Mouse (Mus musculus): ENCODE results near the gene Fam53b. TPM values are rescaled to one million over a fixed set of nuclear protein-coding genes. Genes with fewer than 3 reads are reported as not detected.

Fam53b gene
- polyA plus RNA-seq, 1 experiment from 2014 or later: 16.6 TPM

- H3K9ac ChIP-seq: no peak overlapping the region
- no peak overlapping the region for H3K27ac ChIP-seq
- 0 out of 2 replicates have a peak, but pooled peaks cover 2% of the 10 kb centered on the region for H3K36me3 ChIP-seq (replicated peaks; ENCODE audit: control insufficient read depth, insufficient read depth)
- 86% methylated on average over 6 of the region's 6 CpGs for WGBS
- ATAC-seq (ENCODE audit: low FRiP score): no peak
- no peak for DNase-seq (ENCODE audit: low spot score)
- no peaks in the 10 kb centered on the region for H3K27me3 ChIP-seq (ENCODE audit: control insufficient read depth, insufficient read depth, low read length)
- no peaks in the 10 kb centered on the region for H3K9me3 ChIP-seq (ENCODE audit: control insufficient read depth, low read length)
- H3K4me2 ChIP-seq (replicated peaks): no peak overlapping the region
- H3K4me3 ChIP-seq (replicated peaks; ENCODE audit: low read length): no peak overlapping the region
- H3K4me1 ChIP-seq (replicated peaks; ENCODE audit: control insufficient read depth, insufficient read depth, low read length): peaks cover 11% of the 10 kb centered on the region; the same call in 1 of the 2 replicates
Measured at GRCm38 (mm10) chr7:132739829-132740228, 73.9 kb downstream of the Fam53b start.

GRCm38 (mm10) chr7:132738844-132739243 lies 74.8 kb downstream of the Fam53b start:
- Histone ChIP-seq H3K4me2 (replicated peaks) (no peak overlapping the region), H3K27me3 (ENCODE audit: control insufficient read depth, insufficient read depth, low read length) (no peaks in the 10 kb centered on the region), H3K4me1 (replicated peaks; ENCODE audit: control insufficient read depth, insufficient read depth, low read length) (peaks cover 14% of the 10 kb centered on the region; the same call in 1 of the 2 replicates), H3K9ac (no peak overlapping the region), H3K27ac (no peak overlapping the region), H3K4me3 (replicated peaks; ENCODE audit: low read length) (no peak overlapping the region), H3K9me3 (ENCODE audit: control insufficient read depth, low read length) (no peaks in the 10 kb centered on the region), H3K36me3 (replicated peaks; ENCODE audit: control insufficient read depth, insufficient read depth) (0 out of 2 replicates have a peak, but pooled peaks cover 2% of the 10 kb centered on the region)
- DNase-seq (ENCODE audit: low spot score): no peak
- ATAC-seq (ENCODE audit: low FRiP score): no peak
- WGBS: 91% methylated on average over 6 of the region's 6 CpGs

GRCm38 (mm10) chr7:132736099-132736862 lies 77.4 kb downstream of the Fam53b start:
- no peak overlapping the region for H3K27ac ChIP-seq
- DNase-seq (ENCODE audit: low spot score): no peak

GRCm38 (mm10) chr7:132735145-132735544 lies 78.5 kb downstream of the Fam53b start:
- ATAC-seq (ENCODE audit: low FRiP score) (no peak), DNase-seq (ENCODE audit: low spot score) (no peak)
- peaks cover 45% of the 10 kb centered on the region for H3K4me1 ChIP-seq (replicated peaks; ENCODE audit: control insufficient read depth, insufficient read depth, low read length)

More at GRCm38 (mm10) chr7:132736099-132736862, 77.4 kb downstream of the Fam53b start:
- ATAC-seq (ENCODE audit: low FRiP score): no peak
- WGBS: 59% methylated on average over 17 of the region's 17 CpGs
- H3K36me3 ChIP-seq (replicated peaks; ENCODE audit: control insufficient read depth, insufficient read depth): 0 out of 2 replicates have a peak, but pooled peaks cover 2% of the 10 kb centered on the region
- H3K9me3 ChIP-seq (ENCODE audit: control insufficient read depth, low read length): no peaks in the 10 kb centered on the region
- H3K9ac ChIP-seq: no peak overlapping the region
- no peaks in the 10 kb centered on the region for H3K27me3 ChIP-seq (ENCODE audit: control insufficient read depth, insufficient read depth, low read length)
- no peak overlapping the region for H3K4me3 ChIP-seq (replicated peaks; ENCODE audit: low read length)
- H3K4me1 ChIP-seq (replicated peaks; ENCODE audit: control insufficient read depth, insufficient read depth, low read length): peaks cover 36% of the 10 kb centered on the region
- H3K4me2 ChIP-seq (replicated peaks): no peak overlapping the region

GRCm38 (mm10) chr7:132734222-132734621 lies 79.5 kb downstream of the Fam53b start:
- Histone ChIP-seq H3K27ac (no peak overlapping the region), H3K36me3 (replicated peaks; ENCODE audit: control insufficient read depth, insufficient read depth) (peaks cover 7% of the 10 kb centered on the region; the same call in 1 of the 2 replicates), H3K9ac (no peak overlapping the region), H3K9me3 (ENCODE audit: control insufficient read depth, low read length) (no peaks in the 10 kb centered on the region), H3K27me3 (ENCODE audit: control insufficient read depth, insufficient read depth, low read length) (no peaks in the 10 kb centered on the region), H3K4me2 (replicated peaks) (no peak overlapping the region), H3K4me1 (replicated peaks; ENCODE audit: control insufficient read depth, insufficient read depth, low read length) (peaks cover 45% of the 10 kb centered on the region), H3K4me3 (replicated peaks; ENCODE audit: low read length) (no peak overlapping the region)
- WGBS: 73% methylated on average over 9 of the region's 9 CpGs
- ATAC-seq (ENCODE audit: low FRiP score) (no peak), DNase-seq (ENCODE audit: low spot score) (no peak)

More at GRCm38 (mm10) chr7:132735145-132735544, 78.5 kb downstream of the Fam53b start:
- no peak overlapping the region for H3K27ac ChIP-seq
- 0 out of 2 replicates have a peak, but pooled peaks cover 2% of the 10 kb centered on the region for H3K36me3 ChIP-seq (replicated peaks; ENCODE audit: control insufficient read depth, insufficient read depth)
- no peak overlapping the region for H3K4me3 ChIP-seq (replicated peaks; ENCODE audit: low read length)
- no peaks in the 10 kb centered on the region for H3K27me3 ChIP-seq (ENCODE audit: control insufficient read depth, insufficient read depth, low read length)
- H3K4me2 ChIP-seq (replicated peaks): no peak overlapping the region
- no peaks in the 10 kb centered on the region for H3K9me3 ChIP-seq (ENCODE audit: control insufficient read depth, low read length)
- H3K9ac ChIP-seq: no peak overlapping the region
- WGBS: 65% methylated on average over 5 of the region's 5 CpGs

GRCm38 (mm10) chr7:132733521-132733920 lies 80.2 kb downstream of the Fam53b start:
- no peak overlapping the region for H3K4me2 ChIP-seq (replicated peaks)
- DNase-seq (ENCODE audit: low spot score): no peak
- H3K9ac ChIP-seq: no peak overlapping the region
- H3K27me3 ChIP-seq (ENCODE audit: control insufficient read depth, insufficient read depth, low read length): no peaks in the 10 kb centered on the region
- no peak overlapping the region for H3K4me3 ChIP-seq (replicated peaks; ENCODE audit: low read length)
- no peaks in the 10 kb centered on the region for H3K9me3 ChIP-seq (ENCODE audit: control insufficient read depth, low read length)
- peaks cover 45% of the 10 kb centered on the region for H3K4me1 ChIP-seq (replicated peaks; ENCODE audit: control insufficient read depth, insufficient read depth, low read length)
- H3K36me3 ChIP-seq (replicated peaks; ENCODE audit: control insufficient read depth, insufficient read depth): peaks cover 7% of the 10 kb centered on the region; the same call in 1 of the 2 replicates
- H3K27ac ChIP-seq: peak overlapping the region; percentile 26
- no peak for ATAC-seq (ENCODE audit: low FRiP score)
- 27% methylated on average over 6 of the region's 6 CpGs for WGBS

- Histone ChIP-seq H3K4me3 (replicated peaks; ENCODE audit: low read length) (no peak overlapping the region), H3K9ac (no peak overlapping the region), H3K9me3 (ENCODE audit: control insufficient read depth, low read length) (no peaks in the 10 kb centered on the region), H3K36me3 (replicated peaks; ENCODE audit: control insufficient read depth, insufficient read depth) (peaks cover 4% of the 10 kb centered on the region; the same call in 1 of the 2 replicates), H3K27me3 (ENCODE audit: control insufficient read depth, insufficient read depth, low read length) (no peaks in the 10 kb centered on the region), H3K27ac (peak overlapping the region; percentile 48), H3K4me2 (replicated peaks) (no peak overlapping the region), H3K4me1 (replicated peaks; ENCODE audit: control insufficient read depth, insufficient read depth, low read length) (peaks cover 45% of the 10 kb centered on the region)
- no peak for DNase-seq (ENCODE audit: low spot score)
- 36% methylated on average over 6 of the region's 6 CpGs for WGBS
- ATAC-seq (ENCODE audit: low FRiP score): peak; percentile 28; the same call in 1 of the 2 replicates
Measured at GRCm38 (mm10) chr7:132732136-132732789, 81.4 kb downstream of the Fam53b start.

GRCm38 (mm10) chr7:132731558-132731957 lies 82.1 kb downstream of the Fam53b start:
- Histone ChIP-seq H3K27ac (peak overlapping the region; percentile 48), H3K36me3 (replicated peaks; ENCODE audit: control insufficient read depth, insufficient read depth) (peaks cover 4% of the 10 kb centered on the region; the same call in 1 of the 2 replicates), H3K4me3 (replicated peaks; ENCODE audit: low read length) (no peak overlapping the region), H3K4me2 (replicated peaks) (no peak overlapping the region), H3K9ac (no peak overlapping the region), H3K4me1 (replicated peaks; ENCODE audit: control insufficient read depth, insufficient read depth, low read length) (peaks cover 45% of the 10 kb centered on the region), H3K9me3 (ENCODE audit: control insufficient read depth, low read length) (no peaks in the 10 kb centered on the region), H3K27me3 (ENCODE audit: control insufficient read depth, insufficient read depth, low read length) (no peaks in the 10 kb centered on the region)
- no peak for DNase-seq (ENCODE audit: low spot score)
- 28% methylated on average over 6 of the region's 6 CpGs for WGBS
- no peak for ATAC-seq (ENCODE audit: low FRiP score)

GRCm38 (mm10) chr7:132730510-132730909 lies 83.2 kb downstream of the Fam53b start:
- H3K27me3 ChIP-seq (ENCODE audit: control insufficient read depth, insufficient read depth, low read length): no peaks in the 10 kb centered on the region
- no peak overlapping the region for H3K27ac ChIP-seq
- no peak for ATAC-seq (ENCODE audit: low FRiP score)
- H3K36me3 ChIP-seq (replicated peaks; ENCODE audit: control insufficient read depth, insufficient read depth): peaks cover 4% of the 10 kb centered on the region; the same call in 1 of the 2 replicates
- no peak for DNase-seq (ENCODE audit: low spot score)
- no peak overlapping the region for H3K4me2 ChIP-seq (replicated peaks)
- H3K4me3 ChIP-seq (replicated peaks; ENCODE audit: low read length): no peak overlapping the region
- H3K4me1 ChIP-seq (replicated peaks; ENCODE audit: control insufficient read depth, insufficient read depth, low read length): peaks cover 37% of the 10 kb centered on the region
- WGBS: 59% methylated on average over 7 of the region's 7 CpGs
- no peak overlapping the region for H3K9ac ChIP-seq
- no peaks in the 10 kb centered on the region for H3K9me3 ChIP-seq (ENCODE audit: control insufficient read depth, low read length)
